9 mouse cellular contexts compared by ENCODE assay signal in genomic region chr17:46436672-46437366, GRCm38 (mm10). TPM values are rescaled to one million over a fixed set of nuclear protein-coding genes. Genes with fewer than 3 reads are reported as not detected.
DNase-seq lines count a peak whose midpoint lies in the region; ATAC-seq lines count a peak whose summit lies in the region.
"Had no signal": no experiment of that assay in that cellular context is flagged by ENCODE, and none has a peak within 500 bp of the region (broad histone marks: within the 10 kb centered on the region; RNA-seq: fewer than 3 reads in every experiment).

No protein-coding gene starts in this region.

- peak; percentile 47 for ATAC-seq in heart, embryonic 15.5 days (replicated peaks; ENCODE audit: insufficient number of reproducible peaks, insufficient read depth, low FRiP score, low read depth)
- peak; percentile 61 for ATAC-seq in hindbrain, embryonic 13.5 days (ENCODE audit: low FRiP score)
- ATAC-seq in limb, embryonic 15.5 days (ENCODE audit: insufficient number of reproducible peaks, low FRiP score, low TSS enrichment, low read depth) = no peak

- H3K27me3 ChIP-seq in heart, embryonic 15.5 days = peaks cover 50% of the 10 kb centered on the region
- H3K27me3 ChIP-seq in embryonic facial prominence, embryonic 10.5 days (replicated peaks; ENCODE audit: low read depth, poor library complexity, severe bottlenecking) = peaks cover 67% of the 10 kb centered on the region
- H3K27me3 ChIP-seq in hindbrain, embryonic 13.5 days = peaks cover 11% of the 10 kb centered on the region; the same call in 1 of the 2 replicates
- H3K27me3 ChIP-seq in limb, embryonic 15.5 days = peaks cover 24% of the 10 kb centered on the region

- no peaks in the 10 kb centered on the region for H3K9me3 ChIP-seq in heart, embryonic 15.5 days (replicated peaks)
- no peaks in the 10 kb centered on the region for H3K9me3 ChIP-seq in embryonic facial prominence, embryonic 10.5 days
- no peaks in the 10 kb centered on the region for H3K9me3 ChIP-seq in hindbrain, embryonic 13.5 days
- H3K9me3 ChIP-seq in limb, embryonic 15.5 days = no peaks in the 10 kb centered on the region
- H3K9me3 ChIP-seq: liver, embryonic 15.5 days had no signal

- H3K36me3 ChIP-seq in heart, embryonic 15.5 days = no peaks in the 10 kb centered on the region
- no peaks in the 10 kb centered on the region for H3K36me3 ChIP-seq in embryonic facial prominence, embryonic 10.5 days (replicated peaks)
- H3K36me3 ChIP-seq in hindbrain, embryonic 13.5 days = no peaks in the 10 kb centered on the region
- H3K36me3 ChIP-seq in limb, embryonic 15.5 days = no peaks in the 10 kb centered on the region
- H3K36me3 ChIP-seq: liver, embryonic 15.5 days had no signal

- H3K27ac ChIP-seq in heart, embryonic 15.5 days = no peak overlapping the region
- peak overlapping the region; percentile 19; the same call in 1 of the 2 replicates for H3K27ac ChIP-seq in embryonic facial prominence, embryonic 10.5 days (replicated peaks)
- no peak overlapping the region for H3K27ac ChIP-seq in hindbrain, embryonic 13.5 days
- H3K27ac ChIP-seq in limb, embryonic 15.5 days = no peak overlapping the region
- H3K27ac ChIP-seq: liver, embryonic 15.5 days had no signal

- no peak overlapping the region for H3K9ac ChIP-seq in heart, embryonic 15.5 days
- no peak overlapping the region for H3K9ac ChIP-seq in hindbrain, embryonic 13.5 days
- no peak overlapping the region for H3K9ac ChIP-seq in limb, embryonic 15.5 days
- H3K9ac ChIP-seq: liver, embryonic 15.5 days had no signal

- H3K4me3 ChIP-seq in heart, embryonic 15.5 days = no peak overlapping the region
- H3K4me3 ChIP-seq in embryonic facial prominence, embryonic 10.5 days = peak overlapping the region; percentile 31
- no peak overlapping the region for H3K4me3 ChIP-seq in hindbrain, embryonic 13.5 days
- no peak overlapping the region for H3K4me3 ChIP-seq in limb, embryonic 15.5 days
- H3K4me3 ChIP-seq: liver, embryonic 15.5 days had no signal

- peak overlapping the region; percentile 34 for H3K4me2 ChIP-seq in heart, embryonic 15.5 days
- H3K4me2 ChIP-seq in hindbrain, embryonic 13.5 days = 0 out of 2 replicates have a peak overlapping the region, but pooled peaks have one; percentile 2
- 0 out of 2 replicates have a peak overlapping the region, but pooled peaks have one; percentile 8 for H3K4me2 ChIP-seq in limb, embryonic 15.5 days
- H3K4me2 ChIP-seq: liver, embryonic 15.5 days had no signal

- no peak for DNase-seq in heart, adult 9 months (ENCODE audit: low spot score in 2 of 2)
- DNase-seq in ES-CJ7 (ENCODE audit: low read depth, low spot score) = peak; percentile 49
- DNase-seq in embryonic facial prominence, embryonic 10.5 days (ENCODE audit: low spot score) = peak; percentile 66
- peak; percentile 28 for DNase-seq in thymus, postnatal 0 days (ENCODE audit: low spot score)
- DNase-seq in T-cell, adult 2 months (ENCODE audit: low spot score) = no peak

- 23% methylated on average over 23 of the region's 23 CpGs for WGBS in heart, embryonic 15.5 days
- 28% methylated on average over 23 of the region's 23 CpGs for whole genome bisulfite sequencing in embryonic facial prominence, embryonic 10.5 days
- 27% methylated on average over 23 of the region's 23 CpGs for WGBS in hindbrain, embryonic 13.5 days
- WGBS in limb, embryonic 15.5 days = 21% methylated on average over 23 of the region's 23 CpGs

- peaks cover 13% of the 10 kb centered on the region for H3K4me1 ChIP-seq in heart, embryonic 15.5 days (replicated peaks)
- peaks cover 19% of the 10 kb centered on the region for H3K4me1 ChIP-seq in embryonic facial prominence, embryonic 10.5 days
- peaks cover 15% of the 10 kb centered on the region; the same call in 1 of the 2 replicates for H3K4me1 ChIP-seq in hindbrain, embryonic 13.5 days (replicated peaks)
- H3K4me1 ChIP-seq in limb, embryonic 15.5 days = peaks cover 11% of the 10 kb centered on the region

RNA-seq across cellular contexts. Expression of gene Slc22a7, which starts 1.4 kb away (rescaled TPM):
- polyA plus RNA-seq in heart, embryonic 15.5 days (2015; fragmentation: Nextera tagmentation; extraction: Ambion mirVana) = 0.25 and 0.74 TPM in 2 replicates
- not detected in 2 replicates for polyA plus RNA-seq in embryonic facial prominence, embryonic 10.5 days (2016; fragmentation: Nextera tagmentation; extraction: Ambion mirVana)
- polyA plus RNA-seq in hindbrain, embryonic 13.5 days (2015; fragmentation: Nextera tagmentation; extraction: Ambion mirVana) = not detected in 2 replicates
- not detected in 2 replicates for polyA plus RNA-seq in limb, embryonic 15.5 days (2015; fragmentation: Nextera tagmentation; extraction: Ambion mirVana)
- 6.4 and 9.4 TPM in 2 replicates for polyA plus RNA-seq in thymus, postnatal 0 days (2015; fragmentation: Nextera tagmentation; extraction: Ambion mirVana)
- polyA plus RNA-seq: liver, embryonic 15.5 days had no signal

RNA-seq across cellular contexts. Expression of gene Crip3, which starts 8.1 kb away (rescaled TPM):
- 3.5 and 28.8 TPM in 2 replicates for polyA plus RNA-seq in heart, embryonic 15.5 days (2015; fragmentation: Nextera tagmentation; extraction: Ambion mirVana)
- 0.77 TPM in 1 of 2 replicates, not detected in the other for polyA plus RNA-seq in embryonic facial prominence, embryonic 10.5 days (2016; fragmentation: Nextera tagmentation; extraction: Ambion mirVana)
- polyA plus RNA-seq in hindbrain, embryonic 13.5 days (2015; fragmentation: Nextera tagmentation; extraction: Ambion mirVana) = 2.4 and 3.1 TPM in 2 replicates
- polyA plus RNA-seq in limb, embryonic 15.5 days (2015; fragmentation: Nextera tagmentation; extraction: Ambion mirVana) = 1.8 and 2.0 TPM in 2 replicates
- polyA plus RNA-seq in thymus, postnatal 0 days (2015; fragmentation: Nextera tagmentation; extraction: Ambion mirVana) = 294 and 308 TPM in 2 replicates
- polyA plus RNA-seq: liver, embryonic 15.5 days had no signal

RNA-seq across cellular contexts. Expression of gene Ttbk1, which starts 50.7 kb away (rescaled TPM):
- 0.05 and 0.29 TPM in 2 replicates for polyA plus RNA-seq in heart, embryonic 15.5 days (2015; fragmentation: Nextera tagmentation; extraction: Ambion mirVana)
- polyA plus RNA-seq in embryonic facial prominence, embryonic 10.5 days (2016; fragmentation: Nextera tagmentation; extraction: Ambion mirVana) = 0.67 and 0.80 TPM in 2 replicates
- polyA plus RNA-seq in hindbrain, embryonic 13.5 days (2015; fragmentation: Nextera tagmentation; extraction: Ambion mirVana) = 4.6 and 4.7 TPM in 2 replicates
- polyA plus RNA-seq in limb, embryonic 15.5 days (2015; fragmentation: Nextera tagmentation; extraction: Ambion mirVana) = 0.02 and 0.06 TPM in 2 replicates
- 0.08 TPM in 1 of 2 replicates, not detected in the other for polyA plus RNA-seq in thymus, postnatal 0 days (2015; fragmentation: Nextera tagmentation; extraction: Ambion mirVana)

RNA-seq across cellular contexts. Expression of gene Zfp318, which starts 53.3 kb away (rescaled TPM):
- 6.4 and 6.5 TPM in 2 replicates for polyA plus RNA-seq in heart, embryonic 15.5 days (2015; fragmentation: Nextera tagmentation; extraction: Ambion mirVana)
- polyA plus RNA-seq in embryonic facial prominence, embryonic 10.5 days (2016; fragmentation: Nextera tagmentation; extraction: Ambion mirVana) = 10.5 and 12.6 TPM in 2 replicates
- polyA plus RNA-seq in hindbrain, embryonic 13.5 days (2015; fragmentation: Nextera tagmentation; extraction: Ambion mirVana) = 18.0 and 19.1 TPM in 2 replicates
- polyA plus RNA-seq in limb, embryonic 15.5 days (2015; fragmentation: Nextera tagmentation; extraction: Ambion mirVana) = 7.2 and 11.9 TPM in 2 replicates
- polyA plus RNA-seq in thymus, postnatal 0 days (2015; fragmentation: Nextera tagmentation; extraction: Ambion mirVana) = 5.4 and 5.6 TPM in 2 replicates

RNA-seq across cellular contexts. Expression of gene Dnph1, which starts 59.7 kb away (rescaled TPM):
- 23.1 and 27.6 TPM in 2 replicates for polyA plus RNA-seq in heart, embryonic 15.5 days (2015; fragmentation: Nextera tagmentation; extraction: Ambion mirVana)
- 79.9 and 81.6 TPM in 2 replicates for polyA plus RNA-seq in embryonic facial prominence, embryonic 10.5 days (2016; fragmentation: Nextera tagmentation; extraction: Ambion mirVana)
- polyA plus RNA-seq in hindbrain, embryonic 13.5 days (2015; fragmentation: Nextera tagmentation; extraction: Ambion mirVana) = 20.4 and 21.8 TPM in 2 replicates
- 29.3 and 33.8 TPM in 2 replicates for polyA plus RNA-seq in limb, embryonic 15.5 days (2015; fragmentation: Nextera tagmentation; extraction: Ambion mirVana)
- 28.3 and 33.7 TPM in 2 replicates for polyA plus RNA-seq in thymus, postnatal 0 days (2015; fragmentation: Nextera tagmentation; extraction: Ambion mirVana)

Comparison
In these comparisons a context has a peak if more than half of its experiments do, and no peak if none do; other contexts are left out.
1. DNase-seq: peak in ES-CJ7 (single experiment), embryonic facial prominence, embryonic 10.5 days (single experiment) and thymus, postnatal 0 days (single experiment); none in heart, adult 9 months (0 of 2) and T-cell, adult 2 months (single experiment).
2. Peak in every context shown above with its lines, with median percentiles within 50 percentile points of each other: H3K4me2 ChIP-seq.